Mouse (Mus musculus): Measurements from ENCODE around the gene Hnf1a. TPM values are rescaled to one million over a fixed set of nuclear protein-coding genes. Genes with fewer than 3 reads are reported as not detected.

Gene Hnf1a
- polyA plus RNA-seq (2017; shearing (Covaris generic)) = 0.15 TPM

DNA sequence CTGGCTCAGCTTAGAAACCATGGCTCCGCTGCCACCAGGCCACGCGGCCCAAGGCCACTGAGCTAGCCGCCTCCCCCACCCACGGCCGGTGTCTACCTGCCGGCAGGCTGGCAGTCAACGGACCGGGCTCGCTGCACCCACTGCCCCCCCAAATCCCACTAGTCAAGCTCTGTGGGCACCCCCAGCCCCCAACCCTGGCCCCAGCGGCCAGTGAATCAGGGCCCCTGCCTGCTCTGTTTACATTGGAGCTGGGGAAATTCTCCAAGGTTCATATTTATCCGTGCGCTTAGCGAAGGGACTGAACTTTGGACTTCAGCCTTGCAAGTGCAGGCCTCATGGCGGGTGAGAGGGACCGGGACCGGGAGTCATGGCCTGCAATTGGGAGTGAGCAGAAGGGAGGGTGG lies at the start of gene Hnf1a:
TSS of gene Hnf1a (minus strand) at position 271 of the 404 bp plus-strand sequence.

DNA sequence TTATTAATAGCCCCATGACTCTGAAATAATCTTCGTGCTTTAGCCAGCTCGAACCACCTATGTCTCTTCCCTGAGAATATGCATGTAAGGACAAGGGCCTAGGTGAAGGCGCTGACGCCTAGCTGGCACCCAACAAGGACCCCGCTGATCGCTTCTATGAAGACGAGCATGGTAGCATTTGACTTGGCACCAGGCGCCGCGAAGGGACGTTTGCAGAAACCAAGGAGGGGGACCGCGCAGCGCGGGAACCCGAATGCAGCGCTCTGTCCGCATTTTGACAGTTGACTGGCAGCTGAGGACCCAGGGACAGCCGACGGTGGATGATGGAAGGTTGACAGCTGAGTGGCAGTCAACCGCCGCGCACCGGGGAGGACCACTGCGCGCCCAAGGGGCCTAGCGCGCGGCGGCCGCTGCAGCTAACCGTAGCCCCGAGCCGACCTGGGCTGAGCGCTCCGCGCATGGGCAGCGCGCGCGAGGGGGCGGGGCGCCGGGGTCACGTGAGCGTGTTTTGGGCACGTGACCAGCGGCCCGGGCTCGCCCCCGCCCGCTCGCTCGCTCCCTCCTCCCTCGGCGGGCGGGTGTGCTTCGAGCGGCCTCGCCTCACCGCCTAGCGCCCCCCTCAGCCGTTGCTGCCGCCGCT lies 39.8 kb upstream of the Hnf1a start, which contains the start of gene Sppl3:
TSS of gene Sppl3 (plus strand) at position 561 of the 640 bp plus-strand sequence.

DNA sequence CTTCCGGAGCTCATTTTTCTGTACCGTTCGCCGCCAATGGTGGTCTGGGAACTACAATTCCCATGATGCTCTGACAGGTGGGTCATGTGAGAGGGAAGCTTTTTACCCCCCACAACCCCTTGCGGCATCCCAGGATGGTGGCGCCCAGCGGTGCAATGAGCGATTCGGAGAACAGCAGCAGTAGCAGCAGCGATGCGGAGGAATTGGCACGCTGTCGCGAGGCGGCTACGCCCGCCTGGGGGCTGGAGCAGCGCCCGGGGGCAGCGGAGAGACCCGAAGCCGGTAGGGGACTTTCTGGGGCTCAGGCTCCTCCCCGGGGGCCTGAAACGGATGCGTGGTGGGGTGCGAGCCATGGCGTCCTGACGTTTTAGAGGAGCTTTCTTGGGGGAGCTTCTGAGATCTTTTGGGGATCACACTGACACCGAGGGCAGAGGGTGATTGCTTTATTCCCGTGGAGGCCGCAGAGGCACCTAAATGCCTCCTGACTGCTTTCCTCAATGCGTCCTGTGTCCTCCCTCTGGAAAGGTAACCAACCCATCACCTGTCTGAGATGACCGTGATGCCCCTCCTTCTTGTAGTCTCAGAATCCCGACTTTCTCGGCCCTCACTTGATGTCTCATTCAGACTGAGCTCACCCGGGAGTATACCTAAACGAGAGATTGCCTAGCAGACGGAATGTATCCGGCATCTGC lies 28.7 kb downstream of the Hnf1a start, which contains the start of gene 2210016L21Rik:
TSS of gene 2210016L21Rik (plus strand) at position 85 of the 692 bp plus-strand sequence.

DNA sequence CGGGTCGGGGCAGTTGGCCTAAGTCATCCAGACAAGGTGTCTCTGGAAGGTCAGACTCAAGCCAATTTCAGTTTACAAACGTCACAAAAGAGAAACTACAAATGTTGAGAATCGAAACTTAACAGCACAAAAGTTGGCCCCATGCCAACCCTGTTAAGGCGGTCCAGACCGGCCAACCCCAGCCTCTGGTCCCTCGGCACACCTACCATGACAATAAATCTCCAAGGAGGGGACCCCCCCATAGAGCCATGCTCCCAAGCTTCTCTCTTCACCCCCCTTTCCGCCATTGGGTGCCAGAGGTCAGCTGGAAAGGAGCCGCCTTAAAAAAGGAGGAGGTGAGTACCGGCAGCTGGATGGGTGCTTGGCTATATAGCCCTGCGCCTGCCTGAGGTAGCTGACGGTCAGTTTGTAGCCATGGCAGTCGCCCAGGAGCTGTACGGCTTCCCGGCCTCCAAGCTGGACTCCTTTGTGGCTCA lies 47.9 kb downstream of the Hnf1a start, which contains the start of gene Oasl1:
TSS of gene Oasl1 (plus strand) at position 243 of the 476 bp plus-strand sequence.

Other genes with a start within 250 kb of the Hnf1a start
- gene Ankrd13a, start 196.4 kb downstream of the Hnf1a start, polyA plus RNA-seq (2017; shearing (Covaris generic)) = 208 TPM
- 158 TPM for gene Git2, start 195.6 kb downstream of the Hnf1a start, polyA plus RNA-seq (2017; shearing (Covaris generic))
- 49.4 TPM for gene 1500011B03Rik, start 147.6 kb downstream of the Hnf1a start, polyA plus RNA-seq (2017; shearing (Covaris generic))
- gene 4930519G04Rik, start 117.4 kb downstream of the Hnf1a start, polyA plus RNA-seq (2017; shearing (Covaris generic)) = not detected
- gene Gm9936, start 112.4 kb downstream of the Hnf1a start, polyA plus RNA-seq (2017; shearing (Covaris generic)) = not detected
- gene Oasl2, start 74.2 kb downstream of the Hnf1a start, polyA plus RNA-seq (2017; shearing (Covaris generic)) = 9.0 TPM
- gene Oasl1, start 47.9 kb downstream of the Hnf1a start, polyA plus RNA-seq (2017; shearing (Covaris generic)) = 5.1 TPM
- 34.7 TPM for gene 2210016L21Rik, start 28.9 kb downstream of the Hnf1a start, polyA plus RNA-seq (2017; shearing (Covaris generic))
- 64.1 TPM for gene Sppl3, start 40.0 kb upstream of the Hnf1a start, polyA plus RNA-seq (2017; shearing (Covaris generic))
- gene Gm10401, start 127.2 kb upstream of the Hnf1a start, polyA plus RNA-seq (2017; shearing (Covaris generic)) = not detected
- gene Acads, start 148.3 kb upstream of the Hnf1a start, polyA plus RNA-seq (2017; shearing (Covaris generic)) = 20.8 TPM
- 38.8 TPM for gene Unc119b, start 163.9 kb upstream of the Hnf1a start, polyA plus RNA-seq (2017; shearing (Covaris generic))
- gene Mlec, start 187.1 kb upstream of the Hnf1a start, polyA plus RNA-seq (2017; shearing (Covaris generic)) = 101 TPM
- not detected for gene Cabp1, start 223.3 kb upstream of the Hnf1a start, polyA plus RNA-seq (2017; shearing (Covaris generic))

All from naive thymus-derived CD4-positive, alpha-beta T cell, adult 5 months (primary cell).